Mouse (Mus musculus) midbrain, embryonic 16.5 days (tissue): ENCODE data around the gene Cnnm2. TPM values are rescaled to one million over a fixed set of nuclear protein-coding genes. Genes with fewer than 3 reads are reported as not detected.

Experiments
- ATAC-seq: fragments of 200-750 bp; cut with Nextera tagmentation; 2 replicates; pipeline ENCODE4 v1.8.0; 2017; ENCODE audit warnings: moderate TSS enrichment
- H3K27ac ChIP-seq: fragments of 300-500 bp; sonication (generic); 2 replicates; pipeline ENCODE4 v1.5.1; 2014; ENCODE audit warnings: mild to moderate bottlenecking, low read length, mixed read lengths
- H3K27me3 ChIP-seq: fragments of 300-500 bp; sonication (generic); 2 replicates; pipeline ENCODE4 v1.6.1; 2014; ENCODE audit warnings: low read depth, low read length, mixed read lengths; ENCODE audit not compliant: control insufficient read depth, insufficient read depth
- H3K36me3 ChIP-seq: fragments of 300-500 bp; sonication (generic); 2 replicates; pipeline ENCODE4 v1.6.1; 2014; ENCODE audit warnings: mild to moderate bottlenecking, low read length, moderate library complexity, mixed read lengths; ENCODE audit not compliant: control insufficient read depth, insufficient read depth
- H3K4me1 ChIP-seq: fragments of 300-500 bp; sonication (generic); 2 replicates; pipeline ENCODE4 v1.6.1; 2014; ENCODE audit warnings: mild to moderate bottlenecking, low read length, mixed read lengths; ENCODE audit not compliant: control insufficient read depth, insufficient read depth
- H3K4me2 ChIP-seq: fragments of 300-500 bp; sonication (generic); 2 replicates; pipeline ENCODE4 v1.6.1; 2014; ENCODE audit warnings: mild to moderate bottlenecking, low read length, mixed read lengths
- H3K4me3 ChIP-seq: fragments of 300-500 bp; sonication (generic); 2 replicates; pipeline ENCODE4 v1.5.1; 2014; ENCODE audit warnings: low read depth, mild to moderate bottlenecking, low read length, moderate library complexity, mixed read lengths
- H3K9ac ChIP-seq: fragments of 300-500 bp; sonication (generic); 2 replicates; pipeline ENCODE4 v1.6.1; 2014; ENCODE audit warnings: low read depth, low read length, mixed read lengths
- H3K9me3 ChIP-seq: fragments of 300-500 bp; sonication (generic); replicated peaks from 2 replicates; pipeline ENCODE4 v1.6.1; 2014; ENCODE audit warnings: mild to moderate bottlenecking, low read length, mixed read lengths; ENCODE audit not compliant: control insufficient read depth, poor library complexity, severe bottlenecking
- WGBS: fragments of 180-500 bp; shearing (Covaris S2); extraction: QIAGEN DNeasy Blood & Tissue Kit; methylation state at CpG from one replicate; pipeline ENCODE4 v1.1.7; 2014; 5-methylcytosine and 5-hydroxymethylcytosine counted together
- polyA plus RNA-seq: library from polyadenylated mRNA; unstranded; fragments of >200 nt; fragmentation: Nextera tagmentation; extraction: Ambion mirVana; gene quantifications from 2 replicates; pipeline ENCODE4 v1.2.1, GENCODE M21; 2015

The Cnnm2 gene
- polyA plus RNA-seq, 1 experiment from 2014 or later, result 6.8 TPM

DNA sequence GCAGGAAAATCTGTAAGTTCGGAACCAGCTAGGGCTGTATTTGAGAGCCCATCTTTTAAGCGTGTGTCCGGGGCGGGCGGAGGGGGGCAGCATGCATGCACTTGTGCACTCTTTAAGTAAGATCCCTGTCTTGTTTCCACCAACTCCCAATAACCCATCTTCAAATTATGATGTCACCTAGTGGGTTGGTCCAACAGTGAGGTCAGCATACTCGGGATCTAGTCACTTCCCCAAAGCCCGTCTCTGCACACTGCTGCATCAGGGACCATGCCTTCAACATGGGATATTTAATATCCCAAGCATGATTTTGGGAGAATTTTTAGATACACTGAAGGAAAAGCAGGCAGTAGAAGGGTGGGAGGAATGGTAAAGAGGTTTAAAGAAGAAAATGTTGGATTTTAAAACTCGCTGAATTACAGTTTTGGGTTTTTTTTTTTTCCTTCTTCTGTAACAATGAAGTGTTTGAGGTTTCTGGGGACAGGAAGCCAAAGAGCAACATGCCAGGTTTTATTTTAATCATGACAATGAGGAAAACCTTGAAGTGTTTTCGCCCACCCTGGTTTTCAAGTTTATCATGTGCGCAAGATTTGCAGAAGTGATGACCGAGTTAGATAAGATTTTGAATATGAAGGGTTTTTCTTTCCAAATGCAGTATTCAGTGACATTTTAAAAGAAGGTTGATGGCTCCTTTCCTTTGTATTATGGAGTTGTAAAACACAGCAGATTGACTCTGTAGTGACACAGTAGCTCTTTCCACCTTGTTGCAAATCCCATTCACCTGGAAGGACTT lies 76.1 kb downstream of the Cnnm2 start:
- H3K9ac ChIP-seq, result no peak overlapping the region
- no peak for ATAC-seq
- no peaks in the 10 kb centered on the region for H3K27me3 ChIP-seq
- no peaks in the 10 kb centered on the region for H3K9me3 ChIP-seq
- no peaks in the 10 kb centered on the region for H3K4me1 ChIP-seq
- H3K36me3 ChIP-seq, result no peaks in the 10 kb centered on the region
- no peak overlapping the region for H3K4me3 ChIP-seq
- WGBS, result 94% methylated on average over 11 of the region's 11 CpGs
- H3K4me2 ChIP-seq, result no peak overlapping the region
- H3K27ac ChIP-seq, result no peak overlapping the region

DNA sequence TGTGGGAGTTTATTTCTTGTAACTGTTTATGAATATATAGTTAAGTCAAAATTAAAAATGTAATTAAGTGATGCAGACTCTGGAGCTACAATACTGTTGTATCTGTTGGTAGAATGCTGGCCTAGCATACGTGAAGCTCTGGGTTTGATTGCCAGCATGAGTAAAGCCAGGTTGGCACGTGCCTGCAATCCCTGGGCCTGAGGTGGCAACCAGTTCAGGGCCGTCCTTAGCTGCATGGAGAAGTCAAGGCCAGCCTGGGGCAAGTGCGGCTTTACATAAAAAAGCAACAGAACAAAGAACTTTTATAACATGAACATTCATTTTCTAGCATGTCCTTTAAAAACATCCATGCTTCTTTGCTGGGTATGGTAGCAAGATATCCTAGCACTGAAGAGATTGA lies 79.6 kb downstream of the Cnnm2 start:
- H3K36me3 ChIP-seq, result no peaks in the 10 kb centered on the region
- ATAC-seq, result no peak
- no peak overlapping the region for H3K4me2 ChIP-seq
- no peaks in the 10 kb centered on the region for H3K4me1 ChIP-seq
- whole genome bisulfite sequencing, result 81% methylated on average over 4 of the region's 4 CpGs
- H3K27ac ChIP-seq, result no peak overlapping the region
- no peak overlapping the region for H3K9ac ChIP-seq
- no peaks in the 10 kb centered on the region for H3K27me3 ChIP-seq
- H3K4me3 ChIP-seq, result no peak overlapping the region
- H3K9me3 ChIP-seq, result no peaks in the 10 kb centered on the region

DNA sequence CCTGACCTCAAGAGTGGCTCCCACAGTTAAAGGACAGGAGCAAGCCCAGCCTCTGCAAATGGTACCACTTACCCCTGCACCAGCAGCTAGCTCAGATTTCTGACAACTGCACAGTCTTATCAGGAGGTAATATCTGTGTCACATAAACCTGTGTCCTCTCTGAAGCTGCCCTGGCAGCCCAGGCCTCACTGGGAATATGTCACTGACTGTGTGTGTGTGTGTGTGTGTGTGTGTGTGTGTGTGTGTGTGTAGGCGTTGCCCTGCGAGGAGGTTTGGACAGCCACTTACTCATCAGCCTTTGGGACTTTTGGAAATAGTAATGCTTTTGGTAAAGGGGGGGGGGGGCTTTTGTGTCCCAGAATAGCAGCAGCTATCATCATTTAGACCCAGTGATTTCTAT lies 81.6 kb downstream of the Cnnm2 start:
- WGBS, result 87% methylated on average over 2 of the region's 2 CpGs
- Histone ChIP-seq H3K36me3 (no peaks in the 10 kb centered on the region), H3K27ac (no peak overlapping the region), H3K9me3 (no peaks in the 10 kb centered on the region), H3K4me1 (no peaks in the 10 kb centered on the region), H3K4me3 (no peak overlapping the region), H3K4me2 (no peak overlapping the region), H3K9ac (no peak overlapping the region), H3K27me3 (no peaks in the 10 kb centered on the region)
- ATAC-seq, result no peak

DNA sequence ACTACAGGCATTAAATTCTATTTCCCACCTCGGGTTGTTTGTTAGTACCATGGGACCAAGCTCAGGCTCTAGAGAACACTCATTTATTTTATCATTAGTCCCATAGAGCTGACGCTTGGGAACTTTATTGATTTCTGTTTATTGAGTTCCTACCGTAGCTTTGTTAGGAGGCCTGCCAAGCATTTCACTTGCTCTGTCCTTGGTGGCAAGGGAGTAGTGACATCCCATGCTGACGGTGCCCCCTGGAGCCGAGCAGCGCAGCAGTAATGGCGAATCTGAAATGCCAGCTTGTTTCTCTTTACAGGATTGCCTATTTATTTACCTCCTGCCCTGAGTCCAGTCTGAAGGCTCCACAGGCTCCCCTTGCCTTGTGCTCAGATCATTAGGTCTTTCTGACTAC lies 84.7 kb downstream of the Cnnm2 start:
- no peaks in the 10 kb centered on the region for H3K36me3 ChIP-seq
- no peak overlapping the region for H3K4me2 ChIP-seq
- H3K4me1 ChIP-seq, result peaks cover 5% of the 10 kb centered on the region
- H3K4me3 ChIP-seq, result no peak overlapping the region
- H3K9me3 ChIP-seq, result no peaks in the 10 kb centered on the region
- H3K27ac ChIP-seq, result no peak overlapping the region
- H3K27me3 ChIP-seq, result no peaks in the 10 kb centered on the region
- 86% methylated on average over 7 of the region's 7 CpGs for WGBS
- H3K9ac ChIP-seq, result no peak overlapping the region
- ATAC-seq, result no peak

DNA sequence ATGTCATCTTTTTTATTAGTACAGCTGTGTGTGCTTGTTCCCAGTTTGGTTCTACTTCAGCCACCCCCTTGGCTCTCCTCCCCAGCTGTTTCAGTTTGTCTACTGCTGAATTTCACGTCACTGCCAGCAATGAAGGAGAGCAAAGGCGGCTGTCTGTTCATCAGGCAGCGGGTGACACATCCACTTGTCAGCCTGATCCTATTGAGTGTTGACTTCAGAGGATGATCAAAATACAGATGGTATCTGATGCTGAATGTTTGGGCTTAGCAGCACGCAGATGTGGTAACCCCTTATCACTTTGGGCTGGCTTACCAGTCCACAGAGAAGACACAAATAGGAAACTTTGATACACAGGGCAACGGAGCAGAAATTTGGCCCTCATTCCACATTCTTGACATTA lies 85.1 kb downstream of the Cnnm2 start:
- WGBS, result 74% methylated on average over 5 of the region's 5 CpGs
- Histone ChIP-seq H3K4me1 (peaks cover 5% of the 10 kb centered on the region), H3K9ac (no peak overlapping the region), H3K36me3 (no peaks in the 10 kb centered on the region), H3K4me3 (no peak overlapping the region), H3K27ac (no peak overlapping the region), H3K9me3 (no peaks in the 10 kb centered on the region), H3K4me2 (no peak overlapping the region), H3K27me3 (no peaks in the 10 kb centered on the region)
- ATAC-seq, result no peak

DNA sequence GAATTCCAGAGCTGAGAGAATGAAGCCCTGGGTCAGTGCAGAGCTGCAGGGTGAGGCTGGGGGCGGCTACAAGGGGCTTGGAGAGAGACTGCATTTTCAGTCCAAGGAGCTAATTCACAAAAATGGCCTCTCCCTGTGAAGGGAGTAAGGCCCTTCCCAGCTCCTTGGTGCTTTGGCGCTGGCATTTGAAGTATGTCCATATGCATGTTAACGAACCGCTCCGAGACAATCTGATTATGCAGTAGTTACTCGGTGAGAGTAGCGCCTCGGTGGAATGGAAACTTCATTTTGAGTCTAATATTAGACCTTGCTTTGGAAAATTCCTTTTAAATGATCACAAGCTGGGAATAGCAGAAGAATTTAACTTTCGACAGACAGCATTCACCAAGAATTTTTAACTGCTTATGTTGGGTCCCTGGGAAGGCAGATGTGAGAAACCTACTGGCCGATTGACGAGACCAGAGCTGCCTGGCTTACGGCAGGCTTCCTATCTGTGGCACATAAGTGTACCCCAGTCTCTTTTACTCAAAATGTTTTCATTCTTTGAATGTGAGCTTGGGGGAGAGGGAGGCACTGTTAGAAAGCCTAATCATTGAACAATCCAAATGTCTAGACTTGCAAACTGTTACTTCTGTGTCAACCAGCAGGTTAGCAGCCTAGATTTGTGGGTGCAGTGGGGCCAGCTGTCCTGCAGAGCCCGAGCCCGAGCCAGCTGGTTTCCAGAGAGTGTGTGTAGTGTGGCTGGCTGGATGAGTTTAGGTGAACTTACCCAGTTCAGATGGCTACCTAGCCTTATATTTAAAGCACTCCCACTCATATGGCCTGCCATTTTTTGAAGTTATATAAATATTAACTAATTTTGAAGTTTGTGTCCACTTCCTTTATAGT lies 87.2 kb downstream of the Cnnm2 start:
- Histone ChIP-seq H3K4me3 (no peak overlapping the region), H3K27ac (0 out of 2 replicates have a peak overlapping the region, but pooled peaks have one; percentile 40), H3K4me2 (no peak overlapping the region), H3K27me3 (no peaks in the 10 kb centered on the region), H3K4me1 (peaks cover 5% of the 10 kb centered on the region), H3K36me3 (no peaks in the 10 kb centered on the region), H3K9ac (no peak overlapping the region), H3K9me3 (no peaks in the 10 kb centered on the region)
- no peak for ATAC-seq
- 52% methylated on average over 14 of the region's 14 CpGs for WGBS

DNA sequence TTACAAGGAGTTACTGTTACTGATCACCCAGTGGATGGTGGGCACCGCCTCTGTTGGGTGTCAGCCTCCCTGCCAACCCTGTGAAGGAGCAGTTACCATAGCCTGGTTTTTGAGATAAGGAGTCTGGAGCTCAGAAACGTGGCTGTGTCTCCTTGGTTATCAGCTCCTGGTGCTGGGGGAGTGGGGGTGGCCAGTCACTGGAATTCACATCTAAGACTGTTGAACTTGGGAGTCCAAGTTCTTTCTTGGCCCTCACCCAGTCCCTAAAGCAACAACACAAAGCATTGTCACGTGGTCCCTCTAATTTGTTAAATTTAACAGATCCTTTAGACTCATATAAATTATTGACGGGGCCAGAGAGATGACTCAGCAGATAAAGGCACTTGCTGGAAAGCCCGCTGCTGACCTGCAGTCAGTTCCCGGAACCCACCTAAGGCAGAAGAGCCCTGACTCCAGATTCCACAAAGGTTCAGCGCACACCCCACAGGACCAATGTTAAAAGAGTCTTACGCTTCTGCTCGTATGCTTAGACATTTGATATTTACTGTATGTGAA lies 88.1 kb downstream of the Cnnm2 start:
- ATAC-seq, result no peak
- Histone ChIP-seq H3K27me3 (no peaks in the 10 kb centered on the region), H3K9ac (no peak overlapping the region), H3K9me3 (no peaks in the 10 kb centered on the region), H3K4me1 (peaks cover 5% of the 10 kb centered on the region), H3K36me3 (no peaks in the 10 kb centered on the region), H3K4me3 (no peak overlapping the region), H3K27ac (no peak overlapping the region), H3K4me2 (no peak overlapping the region)
- WGBS, result 77% methylated on average over 9 of the region's 9 CpGs

DNA sequence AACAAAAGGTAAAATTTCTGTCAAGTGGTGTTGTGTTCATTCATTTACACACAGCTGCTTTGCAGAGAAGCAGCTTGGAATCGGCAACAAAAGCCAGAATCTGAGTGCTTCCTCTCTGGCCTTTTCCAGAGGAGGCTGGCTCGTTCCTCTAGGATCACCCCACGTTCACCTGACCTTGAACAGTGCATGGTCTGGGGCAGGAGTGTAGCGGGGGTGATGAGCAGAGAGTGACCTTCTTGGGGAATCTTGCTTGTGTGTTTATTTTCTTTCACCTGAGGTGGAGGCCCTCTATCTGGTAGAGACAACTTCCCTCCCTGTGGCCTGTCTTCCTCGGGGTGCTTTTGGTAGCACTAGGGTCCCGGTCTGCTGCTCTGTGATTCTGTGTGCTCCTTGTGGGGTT lies 94.8 kb downstream of the Cnnm2 start:
- H3K9me3 ChIP-seq, result no peaks in the 10 kb centered on the region
- H3K4me2 ChIP-seq, result peak overlapping the region; percentile 33
- no peaks in the 10 kb centered on the region for H3K36me3 ChIP-seq
- no peak overlapping the region for H3K4me3 ChIP-seq
- peak overlapping the region; percentile 21 for H3K9ac ChIP-seq
- no peak for ATAC-seq
- WGBS, result 36% methylated on average over 6 of the region's 6 CpGs
- peaks cover 20% of the 10 kb centered on the region for H3K4me1 ChIP-seq
- peak overlapping the region; percentile 69 for H3K27ac ChIP-seq
- H3K27me3 ChIP-seq, result no peaks in the 10 kb centered on the region

DNA sequence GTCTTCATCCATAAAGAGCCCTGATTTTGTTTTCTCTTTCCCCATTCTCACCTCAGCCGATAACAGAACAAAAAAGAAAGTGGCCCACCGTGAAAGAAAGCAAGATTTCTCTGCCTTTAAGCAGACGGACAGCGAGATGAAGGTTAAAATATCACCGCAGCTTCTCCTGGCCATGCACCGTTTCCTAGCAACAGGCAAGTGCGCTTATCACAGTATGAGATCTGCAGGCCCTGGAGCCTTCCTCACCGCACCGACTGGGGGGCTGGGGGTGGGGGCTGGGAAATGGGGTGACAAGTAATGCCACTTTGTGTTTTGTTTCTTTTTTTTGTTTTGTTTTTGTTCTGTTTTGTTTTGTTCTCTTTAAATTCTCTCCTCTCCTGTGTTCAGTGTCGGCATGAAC lies 95.4 kb downstream of the Cnnm2 start:
- no peak overlapping the region for H3K4me3 ChIP-seq
- H3K4me2 ChIP-seq, result peak overlapping the region; percentile 33
- 5% methylated on average over 10 of the region's 10 CpGs for whole genome bisulfite sequencing
- H3K9me3 ChIP-seq, result no peaks in the 10 kb centered on the region
- no peaks in the 10 kb centered on the region for H3K27me3 ChIP-seq
- ATAC-seq, result peak; percentile 62; the same call in 1 of the 2 replicates
- no peaks in the 10 kb centered on the region for H3K36me3 ChIP-seq
- H3K27ac ChIP-seq, result peak overlapping the region; percentile 69
- peaks cover 20% of the 10 kb centered on the region for H3K4me1 ChIP-seq
- H3K9ac ChIP-seq, result peak overlapping the region; percentile 21
